Mouse (Mus musculus): Measurements from ENCODE around the gene Bmpr1b.
"Not testable (repeated sequence)": the region's sequence is repeated elsewhere in the genome, so short reads cannot be mapped to it uniquely, and the experiment has no call there.

The Bmpr1b gene

GRCm38 (mm10) chr3:142168863-142169521 is at the start of gene Bmpr1b:
Gene Bmpr1b (minus strand): TSS chr3:142169425.
- no peak for DNase-seq (ENCODE audit: low spot score)

DNA sequence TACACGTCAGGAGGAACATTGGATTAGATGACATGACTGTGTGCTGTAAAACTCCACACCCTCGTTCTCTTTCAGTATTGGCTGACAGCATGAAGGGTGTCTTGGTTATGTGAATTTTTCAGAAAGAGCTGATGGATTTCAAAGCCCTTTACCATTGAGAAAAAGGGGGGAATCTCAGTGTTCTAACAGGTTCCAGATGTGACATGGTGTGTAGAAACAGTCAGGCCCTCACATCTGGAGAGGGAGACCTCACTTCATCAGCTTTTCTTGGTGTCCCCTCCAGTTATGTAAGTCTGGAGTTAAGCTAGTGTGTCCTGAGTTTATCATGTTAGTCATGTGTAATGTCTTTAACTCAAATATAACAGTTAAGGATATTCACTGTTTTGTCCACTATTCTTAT is 43.6 kb upstream of the Bmpr1b start:
- no peak for DNase-seq (ENCODE audit: low spot score)

GRCm38 (mm10) chr3:142212186-142212585 is 43.0 kb upstream of the Bmpr1b start:
- DNase-seq (ENCODE audit: low spot score) = no peak

- no peak for DNase-seq (ENCODE audit: low spot score)
Observed at GRCm38 (mm10) chr3:142209981-142210380, 40.8 kb upstream of the Bmpr1b start.

GRCm38 (mm10) chr3:142209057-142209456 is 39.8 kb upstream of the Bmpr1b start:
- DNase-seq (ENCODE audit: low spot score) = no peak

- DNase-seq (ENCODE audit: low spot score) = no peak
Observed at GRCm38 (mm10) chr3:142207488-142207887, 38.3 kb upstream of the Bmpr1b start.

- DNase-seq (ENCODE audit: low spot score) = no peak
Observed at GRCm38 (mm10) chr3:142206316-142206715, 37.1 kb upstream of the Bmpr1b start.

DNA sequence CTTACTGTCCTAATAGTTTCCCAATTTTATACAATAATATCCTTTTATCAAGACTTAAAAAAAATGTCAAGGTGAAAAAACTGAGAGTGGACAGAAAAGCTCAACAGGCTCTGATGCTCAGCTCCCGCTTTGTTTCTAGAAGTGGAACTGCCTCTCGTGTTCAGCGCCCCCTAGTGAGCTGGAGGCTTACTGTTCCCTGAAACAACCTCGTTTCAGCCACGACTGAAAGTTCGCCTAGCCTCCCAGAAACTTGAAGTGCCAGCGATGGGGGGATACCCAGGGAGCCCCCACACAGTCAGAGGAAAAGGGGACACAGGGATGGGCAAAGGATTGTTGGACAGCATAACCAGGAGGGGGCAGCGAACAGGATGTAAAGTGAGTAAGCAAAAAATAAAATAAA is 26.9 kb upstream of the Bmpr1b start:
- DNase-seq (ENCODE audit: low spot score) = no peak

DNA sequence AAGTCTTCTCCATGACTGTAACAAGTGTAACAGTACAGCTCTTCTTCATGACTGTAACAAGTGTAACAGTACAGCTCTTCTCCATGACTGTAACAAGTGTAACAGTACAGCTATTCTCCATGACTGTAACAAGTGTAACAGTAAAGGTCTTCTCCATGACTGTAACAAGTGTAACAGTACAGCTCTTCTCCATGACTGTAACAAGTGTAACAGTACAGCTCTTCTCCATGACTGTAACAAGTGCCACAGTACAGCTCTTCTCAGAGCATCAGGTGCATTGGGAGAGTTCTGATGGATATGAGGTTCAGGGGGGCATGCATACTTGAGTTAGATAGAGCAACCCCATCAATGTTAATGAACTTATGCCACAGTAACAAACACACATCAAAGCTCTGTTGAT is 22.4 kb upstream of the Bmpr1b start:
- DNase-seq (ENCODE audit: low spot score) = not testable (repeated sequence)

- no peak for DNase-seq (ENCODE audit: low spot score)
Observed at GRCm38 (mm10) chr3:142186551-142186950, 17.3 kb upstream of the Bmpr1b start.

GRCm38 (mm10) chr3:142173996-142174395 is 4.8 kb upstream of the Bmpr1b start:
- no peak for DNase-seq (ENCODE audit: low spot score)

GRCm38 (mm10) chr3:142168251-142168862 is 868 bp downstream of the Bmpr1b start:
- no peak for DNase-seq (ENCODE audit: low spot score)

DNA sequence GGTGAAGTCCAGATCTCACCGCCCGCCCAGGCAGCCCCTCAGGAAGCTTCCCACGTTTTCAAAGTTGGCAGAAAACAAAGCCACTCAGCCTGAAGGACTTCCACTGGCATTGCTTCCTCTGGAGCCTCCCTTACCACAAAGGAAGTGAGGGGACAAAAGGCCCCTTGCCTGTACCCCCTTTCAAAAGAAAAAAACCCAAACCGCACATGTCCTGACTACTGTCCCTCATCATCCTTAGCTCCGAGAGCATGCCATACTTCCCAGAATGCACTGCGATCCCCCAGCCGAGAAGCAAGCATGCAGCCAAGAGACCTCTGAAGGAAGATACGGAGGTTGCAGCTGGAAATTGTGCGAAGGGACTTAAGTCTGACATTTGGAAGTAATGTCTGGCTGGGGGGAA is 4.2 kb downstream of the Bmpr1b start:
- DNase-seq (ENCODE audit: low spot score) = no peak

GRCm38 (mm10) chr3:142163896-142164295 is 5.3 kb downstream of the Bmpr1b start:
- DNase-seq (ENCODE audit: low spot score) = no peak

DNA sequence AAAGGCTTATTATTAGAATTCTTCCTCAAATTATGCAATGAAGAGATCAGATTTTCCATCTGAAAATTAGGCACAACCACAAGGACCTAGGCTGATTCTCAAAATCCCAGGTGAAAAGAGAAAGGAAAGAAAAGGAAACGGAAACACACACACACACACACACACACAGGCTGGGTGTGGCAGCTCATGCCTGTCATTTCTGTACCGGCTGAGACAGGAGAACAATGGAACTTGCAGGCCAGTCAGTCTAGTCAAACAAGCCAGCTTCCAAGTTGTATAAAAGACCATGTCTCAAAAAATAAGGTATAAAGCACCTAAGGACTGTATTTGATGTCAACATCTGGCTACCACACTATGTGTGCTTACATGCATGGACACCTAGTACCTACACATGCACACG is 7.8 kb downstream of the Bmpr1b start:
- no peak for DNase-seq (ENCODE audit: low spot score)

DNA sequence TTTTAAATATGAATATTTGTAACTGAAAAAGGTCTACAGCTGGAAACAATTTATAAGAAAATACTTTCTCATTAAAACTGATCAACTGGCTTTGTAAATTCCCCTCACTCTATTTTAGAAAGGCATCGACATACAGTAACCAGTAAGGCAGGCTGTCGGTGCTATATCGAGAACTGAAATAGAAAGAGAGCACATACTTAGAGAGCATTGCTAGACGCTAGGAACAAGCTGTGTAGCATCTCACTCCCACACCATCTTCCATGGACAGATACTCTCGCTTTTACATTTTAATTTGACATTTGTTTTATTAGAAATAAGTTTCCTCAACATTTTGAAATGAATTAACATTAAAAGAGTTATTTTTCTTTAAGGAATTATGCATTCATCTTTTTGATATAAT is 17.2 kb downstream of the Bmpr1b start:
- no peak for DNase-seq (ENCODE audit: low spot score)

GRCm38 (mm10) chr3:142138796-142139195 is 30.4 kb downstream of the Bmpr1b start:
- DNase-seq (ENCODE audit: low spot score) = no peak

DNA sequence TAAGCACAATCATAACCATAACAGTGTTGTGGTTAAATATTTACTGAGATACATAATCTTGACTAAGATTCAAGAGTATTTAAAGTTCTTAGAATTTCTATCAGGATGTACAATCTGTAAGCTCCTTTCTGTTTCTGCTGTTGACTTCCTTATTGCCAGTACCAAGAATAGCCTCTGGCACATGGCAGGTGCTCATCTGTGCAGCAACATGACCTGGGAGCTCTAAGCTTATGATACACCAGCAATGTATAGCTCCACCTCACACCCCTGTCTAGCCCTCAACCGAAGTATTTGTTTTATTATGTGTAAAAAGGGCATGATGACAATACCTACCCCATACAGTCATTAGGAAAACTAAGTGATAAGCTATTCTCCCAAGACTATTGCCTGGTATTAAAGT is 42.8 kb downstream of the Bmpr1b start:
- DNase-seq (ENCODE audit: low spot score) = no peak

DNA sequence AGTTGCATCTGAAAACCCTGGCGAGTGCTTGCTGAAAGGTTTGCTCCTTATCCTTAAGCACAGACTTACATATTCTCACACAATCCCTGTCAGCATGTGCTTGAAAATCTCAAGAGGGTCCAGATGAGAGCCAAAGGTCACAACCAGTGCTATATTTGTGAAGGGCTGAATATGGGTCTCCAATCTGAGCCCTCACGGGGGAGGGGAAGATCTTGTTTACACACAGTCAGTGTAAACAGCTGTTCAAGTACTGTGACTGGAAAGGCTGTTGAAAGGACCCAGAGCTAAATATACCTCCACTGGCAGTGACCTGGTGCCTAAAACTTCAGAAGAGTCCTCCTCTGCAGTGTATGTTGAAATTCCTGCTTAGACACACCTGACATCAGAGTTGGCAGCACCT is 43.7 kb downstream of the Bmpr1b start:
- no peak for DNase-seq (ENCODE audit: low spot score)

DNA sequence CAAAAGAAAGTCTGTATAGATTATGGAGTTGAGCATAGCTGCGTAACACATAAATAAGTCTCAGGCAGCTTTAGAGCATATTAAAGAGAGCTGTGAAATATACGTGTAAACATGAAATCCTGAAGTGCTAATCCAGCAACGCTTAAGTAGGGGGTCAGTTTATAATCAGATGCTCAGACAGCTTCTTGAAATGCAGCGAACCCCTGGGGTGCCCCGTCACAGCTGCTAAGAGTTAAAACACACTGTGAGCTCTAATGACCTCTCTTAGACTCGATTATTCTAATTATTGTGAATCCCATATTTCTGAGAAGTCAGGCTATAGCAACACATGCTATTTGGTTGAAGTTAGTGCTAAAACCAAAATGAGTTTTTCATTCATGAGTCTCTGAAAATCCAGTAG is 45.0 kb downstream of the Bmpr1b start:
- no peak for DNase-seq (ENCODE audit: low spot score)

GRCm38 (mm10) chr3:142122376-142122775 is 46.8 kb downstream of the Bmpr1b start:
- DNase-seq (ENCODE audit: low spot score) = no peak

- no peak for DNase-seq (ENCODE audit: low spot score)
Observed at GRCm38 (mm10) chr3:142120795-142121194, 48.4 kb downstream of the Bmpr1b start.

GRCm38 (mm10) chr3:142114762-142115316 is 54.4 kb downstream of the Bmpr1b start:
- DNase-seq (ENCODE audit: low spot score) = no peak

DNA sequence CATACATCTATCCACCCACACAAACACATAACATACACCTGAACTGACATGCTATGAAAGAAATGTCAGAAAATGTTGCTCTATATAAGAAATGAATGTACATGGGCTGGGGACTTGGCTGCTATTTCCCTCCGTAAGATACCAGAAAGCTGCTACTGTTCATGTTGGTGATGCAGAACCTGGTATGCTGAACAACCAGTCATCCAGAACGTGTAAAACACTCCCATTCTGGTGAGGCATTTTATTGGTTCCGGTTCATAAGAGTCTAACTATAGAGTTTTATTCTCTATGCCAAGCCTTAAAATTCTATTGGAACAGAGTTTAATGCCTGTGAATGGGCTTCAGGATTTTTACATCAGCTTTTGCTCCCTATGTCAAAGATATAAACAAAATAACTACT is 55.0 kb downstream of the Bmpr1b start:
- DNase-seq (ENCODE audit: low spot score) = no peak
